Mouse (Mus musculus) brain, embryonic 14.5 days (tissue): ENCODE results near the gene Pex5l.

Experiments
- CTCF ChIP-seq: fragments of 200-500 bp; IDR thresholded peaks from 2 replicates; pipeline ENCODE4 v1.5.1; 2012; ENCODE audit warnings: inconsistent platforms, mild to moderate bottlenecking, moderate library complexity, borderline replicate concordance; ENCODE audit not compliant: insufficient read depth, insufficient read length; ENCODE audit errors: extremely low read depth
- POLR2A ChIP-seq: fragments of 200-500 bp; IDR thresholded peaks from 2 replicates; pipeline ENCODE4 v1.6.1; 2012; ENCODE audit warnings: mild to moderate bottlenecking, inconsistent platforms, borderline replicate concordance; ENCODE audit not compliant: poor library complexity, insufficient read depth, insufficient read length, severe bottlenecking; ENCODE audit errors: extremely low read depth

- TF ChIP-seq POLR2A (no peak), CTCF (no peak)
These were observed 218.9 kb downstream of the Pex5l start for GRCm38 (mm10) chr3:32924168-32924567.
